ENCODE assay signal across 8 mouse cellular contexts in the genomic region with DNA sequence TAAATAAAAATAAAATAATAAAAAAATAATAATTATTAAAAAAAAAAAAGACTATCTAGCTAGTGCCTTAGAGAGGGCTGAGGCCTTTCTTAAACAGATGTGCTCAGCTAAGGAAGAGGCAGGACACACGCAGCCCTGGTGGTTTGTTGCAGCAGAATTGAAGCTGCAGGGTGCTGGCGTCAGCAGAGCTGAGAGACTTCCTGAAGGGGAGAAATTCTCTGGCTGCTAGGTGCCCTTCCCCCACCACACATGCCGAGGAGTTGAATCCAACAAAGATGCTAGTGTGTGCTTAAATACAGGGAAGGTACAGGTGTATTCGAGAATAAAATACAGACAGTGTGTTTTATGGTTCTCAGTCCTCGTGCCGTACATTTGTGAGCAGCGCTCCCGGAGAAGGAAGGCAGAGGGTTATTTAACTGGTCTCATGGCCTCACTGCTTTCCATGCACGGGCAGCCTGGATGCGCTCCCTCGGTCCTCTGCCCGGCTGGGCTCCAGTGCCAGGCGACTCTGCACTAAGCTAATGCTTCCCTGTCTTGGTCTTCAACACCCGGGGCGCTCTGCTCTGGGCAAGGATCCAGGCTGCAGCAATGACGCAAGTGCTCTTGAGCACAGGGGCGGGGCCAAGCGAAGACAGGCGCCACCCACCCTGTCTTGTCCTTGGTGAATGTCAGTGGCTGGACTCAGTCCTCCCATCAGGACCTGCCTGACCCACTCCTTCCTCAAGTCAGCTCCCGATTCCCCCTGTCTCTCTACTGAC. TPM values are rescaled to one million over a fixed set of nuclear protein-coding genes. Genes with fewer than 3 reads are reported as not detected.
DNase-seq lines count a peak whose midpoint lies in the region; ATAC-seq and TF ChIP-seq lines count a peak whose summit lies in the region.

No protein-coding gene starts in this region.

- TF ChIP-seq EP300 in MEL (IDR thresholded peaks at IDR 0.05; ENCODE audit: low read depth in 1 of 2, low read length in 2 of 2) = no peak

- H3K4me1 ChIP-seq in MEL (ENCODE audit: control insufficient read depth in 1 of 2, insufficient read depth in 2 of 2, low read length in 2 of 2) = peaks cover 9 to 40% of the 10 kb centered on the region in 2 experiments
- H3K4me1 ChIP-seq in forebrain, embryonic 16.5 days (replicated peaks; ENCODE audit: control insufficient read depth, insufficient read depth, low read length) = peaks cover 22% of the 10 kb centered on the region
- peaks cover 23% of the 10 kb centered on the region for H3K4me1 ChIP-seq in lung, embryonic 15.5 days

- ATAC-seq in forebrain, embryonic 16.5 days = peak; percentile 74
- ATAC-seq in lung, embryonic 15.5 days (ENCODE audit: borderline replicate concordance, extremely low read depth, low FRiP score, low TSS enrichment) = peak; percentile 88
- ATAC-seq in neutrophil, adult 5-6 weeks (ENCODE audit: extremely low read depth, insufficient number of reproducible peaks, low FRiP score, poor library complexity, severe bottlenecking) = 0 out of 2 replicates have a peak, but pooled peaks have one; percentile 16

- peak overlapping the region; percentile 69 for H3K27ac ChIP-seq in MEL (ENCODE audit: control insufficient read depth, low read depth, low read length)
- peak overlapping the region; percentile 86 for H3K27ac ChIP-seq in forebrain, embryonic 16.5 days (ENCODE audit: low read length)
- no peak overlapping the region for H3K27ac ChIP-seq in lung, embryonic 15.5 days

- under 1% methylated on average over 20 of the region's 20 CpGs for WGBS in forebrain, embryonic 16.5 days
- 1% methylated on average over 20 of the region's 20 CpGs for WGBS in lung, embryonic 15.5 days

- peak overlapping the region; percentile 59 for H3K9ac ChIP-seq in MEL (ENCODE audit: control insufficient read depth, low read depth, low read length, poor library complexity, severe bottlenecking)
- peak overlapping the region; percentile 63 for H3K9ac ChIP-seq in forebrain, embryonic 16.5 days (replicated peaks; ENCODE audit: low read depth, low read length)
- no peak overlapping the region for H3K9ac ChIP-seq in lung, embryonic 15.5 days

- no peaks in the 10 kb centered on the region for H3K9me3 ChIP-seq in MEL (replicated peaks; ENCODE audit: insufficient read depth, low read length)
- no peaks in the 10 kb centered on the region for H3K9me3 ChIP-seq in forebrain, embryonic 16.5 days (ENCODE audit: control insufficient read depth, low read length)
- no peaks in the 10 kb centered on the region for H3K9me3 ChIP-seq in lung, embryonic 15.5 days

- peak; percentile 27 to 42; a peak in 1 of 4 replicates for TF ChIP-seq POLR2A in MEL (IDR thresholded peaks at IDR 0.05; ENCODE audit: control insufficient read depth in 1 of 2, insufficient read depth in 1 of 2, low read depth in 1 of 2, low read length in 2 of 2, poor library complexity in 1 of 2)

- H3K79me2 ChIP-seq in MEL (ENCODE audit: control insufficient read depth, insufficient read depth, low read length, poor library complexity) = no peaks in the 10 kb centered on the region; the same call in 1 of the 2 replicates

- TF ChIP-seq RAD21 in MEL (IDR thresholded peaks at IDR 0.05; ENCODE audit: low read depth, low read length) = no peak

- peak overlapping the region; percentile 66 for H3K4me2 ChIP-seq in forebrain, embryonic 16.5 days (ENCODE audit: low read length)
- peak overlapping the region; percentile 56 for H3K4me2 ChIP-seq in lung, embryonic 15.5 days

- no peaks in the 10 kb centered on the region for H3K27me3 ChIP-seq in MEL (ENCODE audit: control insufficient read depth in 1 of 2, insufficient read depth in 2 of 2, low read length in 2 of 2)
- no peaks in the 10 kb centered on the region for H3K27me3 ChIP-seq in forebrain, embryonic 16.5 days (replicated peaks; ENCODE audit: control insufficient read depth, insufficient read depth, low read length)
- peaks cover 15% of the 10 kb centered on the region; the same call in 1 of the 2 replicates for H3K27me3 ChIP-seq in lung, embryonic 15.5 days

- H3K36me3 ChIP-seq in MEL (ENCODE audit: control insufficient read depth in 1 of 2, insufficient read depth in 2 of 2, low read length in 2 of 2) = peaks cover 0 to 39% of the 10 kb centered on the region in 2 experiments; a peak in 2 of 4 replicates
- no peaks in the 10 kb centered on the region for H3K36me3 ChIP-seq in forebrain, embryonic 16.5 days (ENCODE audit: control insufficient read depth, insufficient read depth)
- H3K36me3 ChIP-seq in lung, embryonic 15.5 days = no peaks in the 10 kb centered on the region

- DNase-seq in MEL (ENCODE audit: low read depth, low spot score) = peak; percentile 92
- DNase-seq in cerebellum, adult 11 months = peak; percentile 94
- peak; percentile 83 for DNase-seq in heart, postnatal 36 days
- peak; percentile 87 to 90 for DNase-seq in layer of hippocampus, adult 8-10 months (ENCODE audit: low spot score in 2 of 2)
- peak; percentile 73 to 80 for DNase-seq in thymus, postnatal 36 days

- intact Hi-C loops in heart, postnatal 36 days (cut with DNase I) = no loop called here

- 0 out of 6 replicates have a peak, but pooled peaks of 1 of the 3 experiments have one; percentile 14 for TF ChIP-seq CTCF in MEL (IDR thresholded peaks at IDR 0.05 in 2 of 3, conservative IDR thresholded peaks at IDR 0.05 in 1 of 3; ENCODE audit: control insufficient read depth in 1 of 3, insufficient read depth in 1 of 3, low read depth in 2 of 3, low read length in 3 of 3, poor library complexity in 1 of 3, severe bottlenecking in 1 of 3)

- peak overlapping the region; percentile 51 to 76 for H3K4me3 ChIP-seq in MEL (ENCODE audit: control insufficient read depth in 1 of 2, insufficient read depth in 1 of 2, low read depth in 2 of 2, low read length in 2 of 2)
- H3K4me3 ChIP-seq in forebrain, embryonic 16.5 days (replicated peaks; ENCODE audit: low read length) = peak overlapping the region; percentile 46
- peak overlapping the region; percentile 22 for H3K4me3 ChIP-seq in lung, embryonic 15.5 days

TF ChIP-seq in MEL, 35 proteins besides CTCF, POLR2A, EP300 and RAD21:
- TF ChIP-seq CHD2 (IDR thresholded peaks at IDR 0.05; ENCODE audit: low read length) (peak; percentile 16; the same call in 1 of the 2 replicates), NRF1 (IDR thresholded peaks at IDR 0.05; ENCODE audit: insufficient read depth, low read depth, low read length, poor library complexity, severe bottlenecking) (peak; percentile 28; the same call in 1 of the 2 replicates), MAFK (IDR thresholded peaks at IDR 0.05; ENCODE audit: borderline replicate concordance, low read depth, low read length) (peak; percentile 49; the same call in 1 of the 2 replicates), POLR2AphosphoS5 (IDR thresholded peaks at IDR 0.05; ENCODE audit: borderline replicate concordance, low read depth, low read length) (no peak), HCFC1 (IDR thresholded peaks at IDR 0.05; ENCODE audit: low read depth, low read length) (peak; percentile 12; the same call in 1 of the 2 replicates), MXI1 (IDR thresholded peaks at IDR 0.05; ENCODE audit: low read depth, low read length) (peak; percentile 46; the same call in 1 of the 2 replicates), MEF2A (IDR thresholded peaks at IDR 0.05; ENCODE audit: extremely low read depth, insufficient replicate concordance, low read depth, low read length, poor library complexity, severe bottlenecking) (no peak), KAT2A (conservative IDR thresholded peaks at IDR 0.05; ENCODE audit: low read depth, low read length) (no peak), JUND (IDR thresholded peaks at IDR 0.05; ENCODE audit: low read depth, low read length) (no peak), TCF12 (IDR thresholded peaks at IDR 0.05; ENCODE audit: low read depth, low read length) (0 out of 2 replicates have a peak, but pooled peaks have one; percentile 9), CHD1 (IDR thresholded peaks at IDR 0.05; ENCODE audit: low read depth, low read length) (no peak), ETS1 (IDR thresholded peaks at IDR 0.05; ENCODE audit: low read depth, low read length) (0 out of 2 replicates have a peak, but pooled peaks have one; percentile 48), TAL1 (IDR thresholded peaks at IDR 0.05; ENCODE audit: low read length) (no peak), MYC (IDR thresholded peaks at IDR 0.05; ENCODE audit: low read depth, low read length) (no peak), NELFE (IDR thresholded peaks at IDR 0.05; ENCODE audit: low read depth, low read length) (peak; percentile 45), ELF1 (IDR thresholded peaks at IDR 0.05; ENCODE audit: low read depth, low read length) (no peak)
TF ChIP-seq in MEL: peak in this region for 8.

RNA-seq across cellular contexts. Expression of a gene that starts 19.3 kb away (rescaled TPM):
- 2.8 and 3.1 TPM in 2 replicates for total RNA-seq in MEL (2012; rRNA removed)
- polyA plus RNA-seq in MEL (2012; ENCODE audit: insufficient read depth in 1 of 2, insufficient read length in 2 of 2, low read depth in 1 of 2, low replicate concordance in 2 of 2, missing spikeins in 1 of 2) = 1 to 10 TPM in 1 of 2 experiments, not detected in 1; 6.9 TPM
- 23.9 and 24.5 TPM in 2 replicates for polyA plus RNA-seq in forebrain, embryonic 16.5 days (2015; fragmentation: Nextera tagmentation; extraction: Ambion mirVana)
- total RNA-seq in heart, postnatal 36 days (2021) = 1 to 10 TPM; 2.7 to 3.5 TPM
- total RNA-seq in layer of hippocampus, adult 8-10 months (2022) = 10 to 100 TPM; 42.6 to 73.9 (median 56.7) TPM
- polyA plus RNA-seq in lung, embryonic 15.5 days (2015; fragmentation: Nextera tagmentation; extraction: Ambion mirVana) = 1.5 and 2.1 TPM in 2 replicates
- 0.61 TPM in 1 of 2 replicates, not detected in the other for total RNA-seq in neutrophil, adult 5-6 weeks (2017)

Comparison
In these comparisons a context has a peak if more than half of its experiments do, and no peak if none do; other contexts are left out.
1. ATAC-seq: peak in every context shown above with its lines; median percentile 88 in lung, embryonic 15.5 days; 74 in forebrain, embryonic 16.5 days; 16 in neutrophil, adult 5-6 weeks.
2. RNA of a gene that starts 19.3 kb away (total RNA-seq): 42.6 to 73.9 TPM in layer of hippocampus, adult 8-10 months; 2.7 to 3.5 TPM in heart, postnatal 36 days, 2.8 to 3.1 TPM in MEL and 0.61 TPM in neutrophil, adult 5-6 weeks; every median in the first group is over 4 times any median in the second.
3. Peak in every context shown above with its lines, with median percentiles within 50 percentile points of each other: DNase-seq and H3K4me3 ChIP-seq.